Mouse (Mus musculus): ENCODE results near the gene Coil. TPM values are rescaled to one million over a fixed set of nuclear protein-coding genes. Genes with fewer than 3 reads are reported as not detected.

Gene Coil
- total and polyA plus RNA-seq, 3 experiments, result 28.5 to 37.4 (median 35.4) TPM

DNA sequence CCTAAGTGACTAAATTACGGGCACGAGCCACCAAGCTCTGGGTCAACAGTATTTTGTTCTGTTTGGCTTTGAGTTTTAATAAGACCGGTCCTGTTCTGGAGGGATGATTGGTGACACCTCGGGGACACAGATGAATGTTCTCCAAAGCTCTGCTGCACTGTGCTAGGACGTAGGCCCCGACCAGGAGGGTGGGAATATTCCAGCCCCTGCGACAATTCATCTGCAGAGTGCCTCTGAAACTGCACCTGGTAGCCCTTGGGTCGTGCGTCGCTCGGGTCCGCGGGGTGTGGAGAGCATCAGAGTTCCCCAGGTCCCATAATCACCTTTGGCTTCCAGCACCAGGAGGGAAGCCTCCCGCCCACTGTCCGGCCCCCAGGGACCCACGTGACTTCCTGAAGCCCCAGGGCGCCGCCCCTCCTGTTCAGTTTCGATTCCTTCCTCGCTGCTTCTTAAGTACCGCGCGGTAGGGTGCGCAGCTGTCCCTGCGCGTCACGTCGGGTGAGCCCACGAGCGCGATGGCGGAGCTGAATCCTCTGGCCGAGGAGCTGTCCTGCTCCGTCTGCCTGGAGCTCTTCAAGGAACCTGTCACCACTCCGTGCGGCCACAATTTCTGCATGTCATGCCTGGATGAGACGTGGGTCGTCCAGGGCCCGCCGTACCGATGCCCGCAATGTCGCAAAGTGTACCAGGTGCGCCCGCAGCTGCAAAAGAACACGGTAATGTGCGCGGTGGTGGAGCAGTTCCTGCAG, 29.1 kb downstream of the Coil start, which contains the start of gene Trim25 (continued):
- TF ChIP-seq E2F4 (IDR thresholded peaks at IDR 0.05; ENCODE audit: insufficient replicate concordance, low read depth, low read length) (peak; percentile 84; the same call in 1 of the 2 replicates), ZKSCAN1 (IDR thresholded peaks at IDR 0.05; ENCODE audit: borderline replicate concordance, low read depth, low read length) (no peak), ELF1 (IDR thresholded peaks at IDR 0.05; ENCODE audit: low read depth, low read length) (peak; percentile 81), NELFE (IDR thresholded peaks at IDR 0.05; ENCODE audit: low read depth, low read length) (peak; percentile 99), MYC (IDR thresholded peaks at IDR 0.05; ENCODE audit: low read depth, low read length) (peak; percentile 89), IRF4 (IDR thresholded peaks at IDR 0.05; ENCODE audit: low read depth, low read length) (peak; percentile 98), TCF12 (IDR thresholded peaks at IDR 0.05; ENCODE audit: low read depth, low read length) (peak; percentile 98), EP300 (IDR thresholded peaks at IDR 0.05; ENCODE audit: low read length) (peak; percentile 78), JUND (conservative IDR thresholded peaks at IDR 0.05; ENCODE audit: low read depth, low read length) (no peak), ZNF384 (IDR thresholded peaks at IDR 0.05; ENCODE audit: low read depth, low read length) (0 out of 2 replicates have a peak, but pooled peaks have one; percentile 23), MEF2A (IDR thresholded peaks at IDR 0.05; ENCODE audit: borderline replicate concordance, low read depth, low read length) (peak; percentile 79), CTCF (conservative IDR thresholded peaks at IDR 0.05 in 1 of 2, IDR thresholded peaks at IDR 0.05 in 1 of 2; ENCODE audit: low read depth in 2 of 2, low read length in 2 of 2) (peak in 1 of 2 experiments; percentile 49; a peak in 2 of 4 replicates), SMC3 (IDR thresholded peaks at IDR 0.05; ENCODE audit: low read depth, low read length) (peak; percentile 36), CHD2 (IDR thresholded peaks at IDR 0.05; ENCODE audit: low read length) (peak; percentile 63; the same call in 1 of the 2 replicates), HCFC1 (IDR thresholded peaks at IDR 0.05; ENCODE audit: low read depth, low read length) (peak; percentile 62), USF1 (IDR thresholded peaks at IDR 0.05; ENCODE audit: low read depth, low read length) (peak; percentile 96), NRF1 (IDR thresholded peaks at IDR 0.05; ENCODE audit: low read depth, low read length) (peak; percentile 86), KAT2A (IDR thresholded peaks at IDR 0.05; ENCODE audit: insufficient replicate concordance, low read length) (peak; percentile 87; the same call in 1 of the 2 replicates)

DNA sequence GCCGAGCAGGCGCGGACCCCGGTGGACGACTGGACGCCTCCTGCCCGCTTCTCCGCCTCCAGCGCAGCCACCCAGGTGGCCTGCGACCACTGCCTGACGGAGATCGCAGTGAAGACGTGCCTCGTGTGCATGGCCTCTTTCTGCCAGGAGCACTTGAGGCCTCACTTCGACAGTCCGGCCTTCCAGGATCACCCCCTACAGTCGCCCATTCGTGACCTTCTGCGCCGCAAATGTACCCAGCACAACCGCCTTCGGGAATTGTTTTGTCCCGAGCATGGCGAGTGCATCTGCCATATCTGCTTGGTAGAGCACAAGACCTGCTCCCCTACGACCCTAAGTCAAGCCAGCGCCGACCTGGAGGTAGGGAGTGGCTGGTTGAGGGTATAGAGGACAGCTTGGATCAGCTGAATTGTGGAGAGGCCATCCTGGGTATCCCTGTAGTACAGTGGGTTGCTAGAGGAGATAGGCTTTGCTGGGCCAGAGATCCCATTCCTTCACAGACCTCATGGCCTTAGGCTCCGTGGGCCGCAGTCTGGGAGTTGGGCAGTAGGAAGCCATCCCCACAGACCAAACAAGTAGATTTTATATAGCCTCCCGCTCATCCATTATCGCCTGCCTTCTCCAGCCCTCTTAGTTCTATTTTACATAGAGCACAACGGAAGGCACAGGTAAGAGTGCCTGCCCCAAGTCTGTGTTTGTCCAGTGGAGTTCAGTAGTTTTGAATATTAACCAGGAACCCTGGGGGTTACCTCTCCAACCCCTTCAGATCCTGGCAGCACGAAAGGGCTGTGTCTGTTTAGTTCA, 29.9 kb downstream of the Coil start:
- TF ChIP-seq CHD1 (IDR thresholded peaks at IDR 0.05; ENCODE audit: low read depth, low read length), result peak; percentile 30; the same call in 1 of the 2 replicates
- TF ChIP-seq CHD2 (IDR thresholded peaks at IDR 0.05; ENCODE audit: low read length), result no peak
- TF ChIP-seq SIN3A (IDR thresholded peaks at IDR 0.05; ENCODE audit: low read length), result peak; percentile 44; the same call in 1 of the 2 replicates
- H3K4me3 ChIP-seq (replicated peaks in 1 of 3; ENCODE audit: low read depth in 2 of 3, low read length in 2 of 3, poor library complexity in 1 of 3), result peak overlapping the region; percentile 76 to 85 (median 84)
- H3K79me2 ChIP-seq (replicated peaks; ENCODE audit: control insufficient read depth, extremely low read depth, insufficient read depth, poor library complexity, severe bottlenecking), result peaks cover 37% of the 10 kb centered on the region
- peaks cover 26 to 61% of the 10 kb centered on the region in 2 experiments for H3K4me1 ChIP-seq (ENCODE audit: control insufficient read depth in 1 of 2, insufficient read depth in 2 of 2)
- no peak for DNase-seq (ENCODE audit: extremely low read depth)
- peaks cover 5 to 36% of the 10 kb centered on the region in 2 experiments for H3K36me3 ChIP-seq (replicated peaks in 1 of 2; ENCODE audit: control insufficient read depth in 1 of 2, insufficient read depth in 1 of 2, low read length in 1 of 2)
- dilution Hi-C loops (cut with MboI; ENCODE audit: extremely low pct_ligation_motif_present, extremely low pct_unique_long_range_greater_than_20kb, low sequenced_read_pairs), result no loop called here
- H3K27me3 ChIP-seq (replicated peaks), result no peaks in the 10 kb centered on the region
- no peaks in the 10 kb centered on the region for H3K9me3 ChIP-seq (replicated peaks; ENCODE audit: low read length)
- in situ Hi-C loops (cut with MboI; ENCODE audit: low pct_ligation_motif_present, low pct_unique_long_range_greater_than_20kb, low sequenced_read_pairs), result loop anchor here (5.0 to 10.0 kb wide), 2 partner anchors 37 to 305 kb away; partner anchors contain the start of gene Nog
- H3K4me2 ChIP-seq (ENCODE audit: insufficient read depth, low read depth, poor library complexity, severe bottlenecking), result peak overlapping the region; percentile 58
- H3K9ac ChIP-seq (ENCODE audit: insufficient read depth, low read depth), result peak overlapping the region; percentile 50
- peak overlapping the region; percentile 7 for H3K27ac ChIP-seq (ENCODE audit: insufficient read depth, low read depth)
